Mouse (Mus musculus) 416B (cell line): ENCODE measurements around the gene Abcb8.

Experiments
- DNase-seq: peaks from one replicate; pipeline ENCODE4 v3.0.0; 2011; ENCODE audit warnings: low read depth

The Abcb8 gene

GRCm38 (mm10) chr5:24366426-24366825 is 27.0 kb upstream of the Abcb8 start:
- DNase-seq = no peak

GRCm38 (mm10) chr5:24369767-24370166 is 23.7 kb upstream of the Abcb8 start:
- DNase-seq = no peak

GRCm38 (mm10) chr5:24373807-24374206 is 19.7 kb upstream of the Abcb8 start:
- no peak for DNase-seq

GRCm38 (mm10) chr5:24374216-24374615 is 19.2 kb upstream of the Abcb8 start:
- no peak for DNase-seq

- no peak for DNase-seq
Measured at GRCm38 (mm10) chr5:24374666-24375328, 18.7 kb upstream of the Abcb8 start.

- no peak for DNase-seq
Measured at GRCm38 (mm10) chr5:24378700-24379099, 14.8 kb upstream of the Abcb8 start.

GRCm38 (mm10) chr5:24379501-24379900 is 14.0 kb upstream of the Abcb8 start:
- no peak for DNase-seq

GRCm38 (mm10) chr5:24380499-24380898 is 13.0 kb upstream of the Abcb8 start:
- DNase-seq = no peak

- DNase-seq = no peak
Measured at GRCm38 (mm10) chr5:24381486-24381885, 12.0 kb upstream of the Abcb8 start.

- DNase-seq = no peak
Measured at GRCm38 (mm10) chr5:24381988-24382387, 11.5 kb upstream of the Abcb8 start.

GRCm38 (mm10) chr5:24383026-24383859 is 10.2 kb upstream of the Abcb8 start:
- no peak for DNase-seq

GRCm38 (mm10) chr5:24384407-24384806 is 9.1 kb upstream of the Abcb8 start:
- peak; percentile 63 for DNase-seq

GRCm38 (mm10) chr5:24385374-24385773 is 8.1 kb upstream of the Abcb8 start:
- no peak for DNase-seq

- DNase-seq = no peak
Measured at GRCm38 (mm10) chr5:24385887-24386550, 7.4 kb upstream of the Abcb8 start.

- DNase-seq = peak; percentile 78
Measured at GRCm38 (mm10) chr5:24387264-24388241, 5.9 kb upstream of the Abcb8 start.

GRCm38 (mm10) chr5:24388246-24388915 is 5.1 kb upstream of the Abcb8 start:
- DNase-seq = peak; percentile 37

GRCm38 (mm10) chr5:24389011-24389657 is 4.3 kb upstream of the Abcb8 start:
- DNase-seq = peak; percentile 94

- DNase-seq = no peak
Measured at GRCm38 (mm10) chr5:24389658-24390020, 3.8 kb upstream of the Abcb8 start.

GRCm38 (mm10) chr5:24391864-24392263 is 1.6 kb upstream of the Abcb8 start, which contains the start of gene Atg9b:
TSS of gene Atg9b (minus strand) at chr5:24392143.
- DNase-seq = no peak

- peak; percentile 83 for DNase-seq
Measured at GRCm38 (mm10) chr5:24392724-24393123, 739 bp upstream of the Abcb8 start.
